Mouse (Mus musculus) fibroblast of lung, adult 2 months (primary cell): ENCODE measurements around the gene Slc25a5.
"Not testable (repeated sequence)": the region's sequence is repeated elsewhere in the genome, so short reads cannot be mapped to it uniquely, and the experiment has no call there.

Source experiments
- DNase-seq: peaks from one replicate; pipeline ENCODE4 v3.0.0-alpha.2; 2011; ENCODE audit warnings: low read depth

Gene Slc25a5

GRCm38 (mm10) chrX:36795424-36796162, at the start of gene Slc25a5:
TSS of gene Slc25a5 (plus strand) at chrX:36795651.
- DNase-seq: no peak

GRCm38 (mm10) chrX:36746789-36747188, 48.7 kb upstream of the Slc25a5 start:
- no peak for DNase-seq

DNA sequence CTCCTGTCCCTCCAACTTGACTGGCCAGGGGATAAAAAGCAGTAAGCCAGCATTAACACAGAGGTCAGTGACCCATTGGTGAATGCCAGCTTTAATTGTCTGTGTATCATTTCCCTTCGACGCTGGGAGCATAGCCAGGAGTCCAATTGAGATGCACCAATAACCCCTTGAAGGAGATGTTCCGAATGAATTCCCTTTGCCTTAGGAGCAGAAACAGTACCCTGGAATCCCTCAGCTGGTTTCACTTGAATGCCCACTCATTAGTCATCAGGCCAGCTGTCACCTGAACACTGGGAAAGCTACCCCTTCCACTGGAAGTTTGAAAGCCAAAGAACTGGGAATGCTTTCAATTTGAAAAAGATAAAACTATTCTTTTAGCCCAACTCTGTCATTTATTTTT, 46.9 kb upstream of the Slc25a5 start:
- no peak for DNase-seq

GRCm38 (mm10) chrX:36749281-36749785, 46.1 kb upstream of the Slc25a5 start:
- peak; percentile 47 for DNase-seq

DNA sequence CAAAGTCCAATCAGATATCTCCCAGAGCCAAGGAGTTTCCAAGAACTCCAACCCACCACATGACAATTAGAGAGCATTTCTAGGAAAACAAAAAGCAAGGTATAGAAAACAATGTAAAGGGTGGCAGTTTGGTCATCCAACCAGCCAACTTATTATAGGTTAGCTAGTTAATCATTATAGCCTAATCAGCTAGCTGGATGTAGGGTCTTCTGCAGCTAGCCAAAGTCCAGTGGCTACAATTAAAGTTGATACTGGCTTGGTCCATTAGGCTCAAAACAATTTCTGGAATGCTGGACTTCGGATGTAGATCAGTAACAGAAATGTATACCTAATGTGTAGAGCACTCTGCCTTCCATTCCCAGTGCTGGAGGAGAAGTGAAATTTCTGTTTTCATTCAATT, 44.9 kb upstream of the Slc25a5 start:
- no peak for DNase-seq

DNA sequence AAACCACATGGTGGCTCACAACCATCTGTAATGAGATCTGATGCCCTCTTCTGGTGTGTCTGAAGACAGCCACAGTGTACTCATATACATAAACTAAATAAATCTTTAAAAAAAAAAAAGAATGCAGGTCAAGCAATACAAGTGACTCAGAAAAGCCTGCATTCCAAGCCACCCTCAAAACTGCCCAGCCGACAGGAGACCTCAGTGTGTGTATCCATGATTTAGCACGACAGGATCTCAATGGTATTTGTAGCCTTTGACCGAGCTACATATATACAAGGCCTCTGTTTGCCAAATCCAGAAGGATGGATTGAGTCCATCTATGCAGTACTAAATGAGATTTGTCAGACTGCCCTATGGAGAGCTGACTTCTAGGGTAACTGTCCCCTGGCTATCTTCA, 42.9 kb upstream of the Slc25a5 start:
- DNase-seq: no peak

DNA sequence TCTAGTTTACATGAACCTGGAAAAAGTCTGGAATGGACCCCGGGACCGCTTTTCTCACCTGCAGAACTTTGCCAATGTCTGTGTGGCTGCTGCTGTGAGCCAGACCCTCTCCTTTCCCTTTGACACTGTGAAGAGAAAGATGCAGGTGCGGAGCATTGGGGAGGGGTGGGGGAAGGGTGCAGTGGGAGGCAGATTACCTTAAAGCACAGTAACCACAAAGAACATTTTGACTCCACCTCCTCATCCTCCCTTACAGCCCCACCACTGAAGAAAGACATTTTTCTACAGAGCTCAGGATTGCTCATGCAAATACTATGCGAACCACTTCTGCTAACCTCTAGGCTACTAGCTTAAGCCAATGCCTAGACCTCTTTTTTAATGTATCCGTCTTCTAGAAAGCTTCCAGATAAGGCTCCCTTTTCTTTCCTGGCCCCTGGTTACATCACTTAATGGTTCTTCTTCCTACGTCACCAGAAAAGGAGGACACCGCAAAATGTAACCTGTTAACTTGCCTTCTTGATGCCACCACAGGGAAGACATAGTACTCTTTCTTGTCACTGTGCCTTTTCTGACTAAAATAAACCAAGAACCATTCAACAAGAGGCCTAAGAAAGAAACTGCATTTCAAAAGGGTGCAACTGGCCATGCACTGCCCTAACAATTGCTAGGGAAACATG, 37.5 kb upstream of the Slc25a5 start:
- no peak for DNase-seq

DNA sequence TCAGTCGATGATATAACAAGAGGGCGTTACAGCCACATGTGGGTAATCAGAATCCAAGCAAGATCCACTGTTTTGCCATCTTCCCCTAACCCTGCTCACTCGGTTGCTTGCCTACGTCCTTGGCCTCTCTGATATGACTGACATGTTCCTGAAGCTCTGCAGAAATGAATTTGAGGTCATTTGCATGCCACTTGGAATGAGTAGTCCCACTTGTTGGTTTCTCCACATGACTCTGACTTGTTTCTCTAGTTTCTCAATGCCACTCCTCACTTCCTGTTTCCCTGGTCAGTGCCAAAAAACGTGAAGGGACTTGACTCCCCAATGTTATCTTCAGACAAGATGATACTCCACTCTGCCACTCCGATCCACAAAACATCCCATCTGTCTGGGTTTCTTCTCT, 36.9 kb upstream of the Slc25a5 start:
- no peak for DNase-seq

DNA sequence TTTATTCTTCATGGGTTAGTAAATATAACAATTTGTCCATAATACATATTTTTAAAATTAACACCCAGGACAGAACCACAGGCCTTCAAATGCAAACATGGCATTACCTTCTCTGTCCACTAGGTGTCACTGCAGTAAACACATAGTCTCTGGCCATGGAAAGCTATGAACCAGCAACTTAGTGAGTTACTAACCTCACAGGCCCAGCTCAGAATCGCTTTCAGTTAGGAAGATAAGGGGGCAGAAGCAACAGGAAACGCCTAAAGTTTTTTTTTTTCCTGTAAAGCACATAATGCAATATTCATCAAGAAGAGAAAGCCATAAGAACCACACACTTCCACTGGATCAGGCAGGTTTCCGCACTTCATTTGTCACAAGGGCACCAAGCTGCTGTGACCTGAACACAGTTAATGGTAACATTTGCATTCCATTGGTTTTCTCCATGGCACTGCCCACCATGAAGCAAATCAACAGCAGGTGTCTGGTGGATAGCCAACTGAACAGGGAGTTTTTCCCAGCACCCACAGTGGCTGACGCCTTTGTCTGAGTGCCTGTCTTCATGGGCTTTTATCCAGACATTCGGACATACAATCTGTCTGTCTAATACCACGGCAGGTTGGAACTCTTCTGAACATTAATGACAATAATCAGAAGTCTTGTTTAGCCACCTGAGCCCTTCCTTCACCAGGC, 34.4 kb upstream of the Slc25a5 start:
- no peak for DNase-seq

- DNase-seq: no peak
Measured at GRCm38 (mm10) chrX:36762289-36762688, 33.2 kb upstream of the Slc25a5 start.

GRCm38 (mm10) chrX:36762894-36763293, 32.6 kb upstream of the Slc25a5 start:
- no peak for DNase-seq

GRCm38 (mm10) chrX:36763298-36763933, 32.0 kb upstream of the Slc25a5 start:
- no peak for DNase-seq

DNA sequence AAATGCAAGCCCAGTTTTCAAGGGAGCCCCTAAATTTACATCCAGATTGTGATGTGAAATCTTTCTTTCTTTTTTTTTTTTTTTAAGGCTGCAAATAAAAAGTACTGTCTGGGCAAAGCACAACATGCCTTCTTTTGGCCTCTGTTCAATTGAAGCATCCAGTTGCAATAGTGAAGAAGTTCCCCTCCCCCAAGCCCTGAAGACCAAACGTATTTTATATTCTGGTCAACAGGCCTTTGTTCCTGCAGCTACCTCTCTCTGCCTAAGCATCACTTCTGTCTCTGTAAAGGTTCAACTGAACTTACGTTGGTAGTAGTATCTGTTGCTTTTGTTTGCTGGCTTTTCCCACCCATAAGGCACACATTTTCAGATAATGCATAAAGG, 31.5 kb upstream of the Slc25a5 start:
- DNase-seq: no peak

DNA sequence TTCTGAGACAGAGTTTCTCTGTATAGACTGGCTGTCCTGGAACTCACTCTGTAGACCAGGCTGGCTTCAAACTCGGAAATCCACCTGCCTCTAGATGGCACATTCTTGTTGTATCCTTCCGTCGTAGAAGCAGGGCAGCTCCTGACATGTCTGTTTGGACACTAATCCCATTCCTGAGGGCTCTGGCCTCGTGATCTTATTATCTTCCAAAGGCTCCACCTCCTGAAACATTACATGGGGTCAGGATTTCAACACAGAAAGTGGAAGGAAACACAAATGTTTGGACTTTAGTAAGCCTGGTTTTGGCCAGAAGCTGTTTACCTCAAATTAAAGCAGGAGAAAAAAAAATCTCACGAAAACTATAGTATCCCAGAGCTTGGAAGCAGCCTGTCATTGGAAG, 28.1 kb upstream of the Slc25a5 start:
- no peak for DNase-seq

- DNase-seq: no peak
Measured at GRCm38 (mm10) chrX:36772591-36772990, 22.9 kb upstream of the Slc25a5 start.

GRCm38 (mm10) chrX:36775520-36775919, 19.9 kb upstream of the Slc25a5 start:
- no peak for DNase-seq

GRCm38 (mm10) chrX:36777694-36778093, 17.8 kb upstream of the Slc25a5 start:
- DNase-seq: no peak

DNA sequence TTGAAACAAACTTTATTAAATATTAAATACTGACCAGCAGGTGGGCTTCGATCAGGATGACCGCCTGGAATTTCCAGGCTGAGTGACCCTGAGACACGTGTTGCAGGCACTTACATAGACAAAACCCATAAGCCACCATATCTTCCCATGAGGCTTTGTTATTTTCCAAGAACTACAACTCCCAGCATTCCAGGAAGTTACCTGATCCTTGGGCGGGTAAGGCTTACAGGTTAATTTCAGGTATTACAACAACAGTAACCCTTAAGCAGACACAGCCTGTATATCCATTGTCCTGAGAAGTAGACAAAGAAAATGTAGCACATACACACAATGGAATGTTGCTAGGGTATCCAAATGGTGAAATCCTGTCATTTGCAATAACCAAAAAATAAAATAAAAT, 6.1 kb upstream of the Slc25a5 start:
- DNase-seq: no peak

DNA sequence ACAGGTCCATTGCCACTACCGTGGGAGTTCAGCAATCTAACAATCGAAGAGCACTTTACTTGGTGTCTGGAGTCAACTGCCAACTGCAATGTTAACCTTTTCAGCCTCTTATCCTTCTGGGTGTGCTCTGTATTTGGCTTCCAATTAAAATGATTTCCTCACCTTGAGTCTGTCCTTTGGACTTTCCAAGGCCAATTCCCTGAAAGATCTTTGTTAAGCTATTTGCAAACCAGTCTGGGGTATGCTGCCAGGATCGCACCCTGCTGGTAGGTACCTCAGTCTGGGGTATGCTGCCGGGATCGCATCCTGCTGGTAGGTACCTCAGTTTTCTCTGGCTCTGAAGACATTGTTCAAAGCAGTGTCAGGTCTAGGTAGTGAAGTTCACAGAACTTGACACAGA, 880 bp upstream of the Slc25a5 start:
- DNase-seq: no peak

GRCm38 (mm10) chrX:36796163-36796581, 721 bp downstream of the Slc25a5 start:
- DNase-seq: no peak

- not testable (repeated sequence) for DNase-seq
Measured at GRCm38 (mm10) chrX:36796734-36797133, 1.3 kb downstream of the Slc25a5 start.

DNA sequence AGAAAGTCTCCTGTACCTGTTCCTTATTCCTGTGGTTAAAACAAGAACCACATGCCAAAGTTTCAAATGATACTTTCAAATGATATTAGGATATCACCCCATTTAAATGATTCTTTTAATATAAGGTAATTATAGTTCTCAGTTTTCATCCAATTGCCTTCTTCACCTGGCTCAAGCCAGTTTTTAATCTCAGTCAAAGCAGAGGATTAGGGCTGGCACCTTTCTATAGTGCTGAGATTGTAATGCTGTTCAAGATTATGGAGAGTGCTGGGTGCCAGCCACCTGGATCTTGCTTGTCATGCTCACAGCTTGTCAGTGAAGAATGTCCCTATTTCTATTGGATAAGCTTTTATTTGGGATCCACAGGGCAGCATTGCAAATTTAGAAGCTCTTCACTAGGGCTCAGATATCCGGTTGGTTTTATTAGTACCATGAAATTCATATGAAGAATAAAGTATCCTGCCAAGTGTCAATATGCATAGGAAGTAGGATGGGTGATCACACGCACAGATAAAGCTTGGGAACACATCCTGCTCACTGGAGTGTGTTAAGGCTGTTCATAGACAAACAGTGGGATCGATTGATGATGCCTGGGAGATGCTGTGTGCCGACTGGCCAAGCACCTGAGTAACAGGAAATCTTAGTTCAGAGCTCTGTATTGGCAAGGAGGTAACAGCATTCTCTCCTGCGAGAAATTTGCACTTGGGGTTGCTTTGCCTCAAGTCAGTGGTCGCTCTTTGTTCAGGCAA, 3.9 kb downstream of the Slc25a5 start:
- DNase-seq: no peak
